Mouse (Mus musculus) MEL (cell line): ENCODE data around the gene Derl3. TPM values are rescaled to one million over a fixed set of nuclear protein-coding genes. Genes with fewer than 3 reads are reported as not detected.
A peak's percentile ranks its signal among the peaks of the same experiment; 100 is the strongest.

Experiments
- DNase-seq: peaks from one replicate; pipeline ENCODE4 v3.0.0; 2011; ENCODE audit warnings: low read depth, low spot score
- H3K27ac ChIP-seq: 2 replicates; pipeline ENCODE4 v1.5.1; 2012; ENCODE audit warnings: low read depth, mild to moderate bottlenecking, control low read depth, low read length, moderate library complexity; ENCODE audit not compliant: control insufficient read depth
- H3K27me3 ChIP-seq, 2 experiments: fragments of 150-350 bp in 1 of 2; sonication (generic) in 1 of 2; 2 replicates each; pipeline ENCODE4 v1.6.1; 2012; ENCODE audit warnings: low read length in 2 of 2, mild to moderate bottlenecking in 2 of 2, improper control_type of control experiment in 1 of 2, moderate library complexity in 1 of 2; ENCODE audit not compliant: insufficient read depth in 2 of 2, control insufficient read depth in 1 of 2
- H3K36me3 ChIP-seq, 2 experiments: 2 replicates each; pipeline ENCODE4 v1.6.1; 2012 to 2014; ENCODE audit warnings: low read length in 2 of 2, improper control_type of control experiment in 1 of 2, inconsistent platforms in 1 of 2, mild to moderate bottlenecking in 1 of 2; ENCODE audit not compliant: insufficient read depth in 2 of 2, control insufficient read depth in 1 of 2
- H3K4me1 ChIP-seq, 2 experiments: fragments of 150-350 bp in 1 of 2; sonication (generic) in 1 of 2; 2 replicates each; pipeline ENCODE4 v1.6.1; 2012; ENCODE audit warnings: low read length in 2 of 2, improper control_type of control experiment in 1 of 2, mild to moderate bottlenecking in 1 of 2; ENCODE audit not compliant: insufficient read depth in 2 of 2, control insufficient read depth in 1 of 2
- H3K4me3 ChIP-seq, 2 experiments: fragments of 150-350 bp in 1 of 2; sonication (generic) in 1 of 2; 2 replicates each; pipeline ENCODE4 v1.5.1; 2012; ENCODE audit warnings: low read depth in 2 of 2, low read length in 2 of 2, mild to moderate bottlenecking in 2 of 2, moderate library complexity in 2 of 2, control low read depth in 1 of 2, improper control_type of control experiment in 1 of 2; ENCODE audit not compliant: control insufficient read depth in 1 of 2, insufficient read depth in 1 of 2
- H3K79me2 ChIP-seq: 2 replicates; pipeline ENCODE4 v1.6.1; 2012; ENCODE audit warnings: mild to moderate bottlenecking, low read length, moderate library complexity; ENCODE audit not compliant: control insufficient read depth, poor library complexity, insufficient read depth
- H3K9ac ChIP-seq: 2 replicates; pipeline ENCODE4 v1.6.1; 2012; ENCODE audit warnings: low read depth, mild to moderate bottlenecking, control low read depth, low read length, moderate library complexity; ENCODE audit not compliant: control insufficient read depth, poor library complexity, severe bottlenecking
- H3K9me3 ChIP-seq: fragments of 150-350 bp; sonication (generic); replicated peaks from 2 replicates; pipeline ENCODE4 v1.6.1; 2012; ENCODE audit warnings: mild to moderate bottlenecking, low read length, improper control_type of control experiment, moderate library complexity; ENCODE audit not compliant: insufficient read depth
- BHLHE40 ChIP-seq: IDR thresholded peaks from 2 replicates; pipeline ENCODE4 v1.6.1; 2012; ENCODE audit warnings: low read depth, mild to moderate bottlenecking, inconsistent platforms, low read length, improper control_type of control experiment, borderline replicate concordance
- CHD2 ChIP-seq: IDR thresholded peaks from 2 replicates; pipeline ENCODE4 v1.6.1; 2011; ENCODE audit warnings: low read length, improper control_type of control experiment
- CTCF ChIP-seq, 3 experiments: IDR thresholded peaks in 2 of 3; conservative IDR thresholded peaks in 1 of 3; 2 replicates each; pipeline ENCODE4 v1.5.1; 2011 to 2012; ENCODE audit warnings: low read length in 3 of 3, low read depth in 2 of 3, mild to moderate bottlenecking in 2 of 3, improper control_type of control experiment in 1 of 3, inconsistent platforms in 1 of 3, mixed read lengths in 1 of 3, moderate library complexity in 1 of 3; ENCODE audit not compliant: control insufficient read depth in 1 of 3, insufficient read depth in 1 of 3, poor library complexity in 1 of 3, severe bottlenecking in 1 of 3
- E2F4 ChIP-seq: IDR thresholded peaks from 2 replicates; pipeline ENCODE4 v1.6.1; 2011; ENCODE audit warnings: low read depth, low read length, improper control_type of control experiment, borderline replicate concordance
- EP300 ChIP-seq, 2 experiments: IDR thresholded peaks; 2 replicates each; pipeline ENCODE4 v1.6.1; 2011; ENCODE audit warnings: improper control_type of control experiment in 2 of 2, low read length in 2 of 2, low read depth in 1 of 2, mild to moderate bottlenecking in 1 of 2
- ETS1 ChIP-seq: IDR thresholded peaks from 2 replicates; pipeline ENCODE4 v1.6.1; 2012; ENCODE audit warnings: low read depth, mild to moderate bottlenecking, inconsistent platforms, low read length, improper control_type of control experiment, moderate library complexity
- HCFC1 ChIP-seq: IDR thresholded peaks from 2 replicates; pipeline ENCODE4 v1.6.1; 2012; ENCODE audit warnings: low read depth, mild to moderate bottlenecking, inconsistent platforms, low read length, improper control_type of control experiment, moderate library complexity
- KAT2A ChIP-seq: conservative IDR thresholded peaks from 2 replicates; pipeline ENCODE4 v1.6.1; 2012; ENCODE audit warnings: low read depth, low read length, improper control_type of control experiment, inconsistent platforms
- MAFK ChIP-seq: IDR thresholded peaks from 2 replicates; pipeline ENCODE4 v1.6.1; 2011; ENCODE audit warnings: low read depth, mild to moderate bottlenecking, low read length, improper control_type of control experiment, borderline replicate concordance
- MXI1 ChIP-seq: IDR thresholded peaks from 2 replicates; pipeline ENCODE4 v1.6.1; 2011; ENCODE audit warnings: mild to moderate bottlenecking, low read depth, low read length, improper control_type of control experiment
- NRF1 ChIP-seq: IDR thresholded peaks from 2 replicates; pipeline ENCODE4 v1.6.1; 2014; ENCODE audit warnings: low read depth, mild to moderate bottlenecking, inconsistent platforms, low read length, improper control_type of control experiment, moderate library complexity; ENCODE audit not compliant: poor library complexity, insufficient read depth, severe bottlenecking
- POLR2AphosphoS5 ChIP-seq: IDR thresholded peaks from 2 replicates; pipeline ENCODE4 v1.6.1; 2012; ENCODE audit warnings: low read depth, borderline replicate concordance, mild to moderate bottlenecking, inconsistent platforms, low read length, moderate library complexity, mixed read lengths
- RAD21 ChIP-seq: IDR thresholded peaks from 2 replicates; pipeline ENCODE4 v1.6.1; 2011; ENCODE audit warnings: mild to moderate bottlenecking, low read depth, low read length, improper control_type of control experiment
- RCOR1 ChIP-seq: IDR thresholded peaks from 2 replicates; pipeline ENCODE4 v1.6.1; 2012; ENCODE audit warnings: low read depth, mild to moderate bottlenecking, inconsistent platforms, low read length, improper control_type of control experiment
- SIN3A ChIP-seq: IDR thresholded peaks from 2 replicates; pipeline ENCODE4 v1.6.1; 2012; ENCODE audit warnings: low read length, improper control_type of control experiment, inconsistent platforms
- TBP ChIP-seq: IDR thresholded peaks from 2 replicates; pipeline ENCODE4 v1.8.0; 2011; ENCODE audit warnings: low read depth, low read length, improper control_type of control experiment
- UBTF ChIP-seq: IDR thresholded peaks from 2 replicates; pipeline ENCODE4 v1.6.1; 2012; ENCODE audit warnings: low read depth, mild to moderate bottlenecking, inconsistent platforms, low read length, improper control_type of control experiment, moderate library complexity, borderline replicate concordance; ENCODE audit not compliant: insufficient read depth
- USF1 ChIP-seq: IDR thresholded peaks from 2 replicates; pipeline ENCODE4 v1.6.1; 2014; ENCODE audit warnings: low read depth, mild to moderate bottlenecking, inconsistent platforms, low read length, improper control_type of control experiment, moderate library complexity
- ZC3H11A ChIP-seq: IDR thresholded peaks from 2 replicates; pipeline ENCODE4 v1.6.1; 2012; ENCODE audit warnings: low read depth, mild to moderate bottlenecking, inconsistent platforms, low read length, improper control_type of control experiment
- ZKSCAN1 ChIP-seq: IDR thresholded peaks from 2 replicates; pipeline ENCODE4 v1.6.1; 2012; ENCODE audit warnings: low read depth, mild to moderate bottlenecking, inconsistent platforms, low read length, improper control_type of control experiment, moderate library complexity
- polyA plus RNA-seq, 2 experiments: library from polyadenylated mRNA; stranded (reverse) in 1 of 2; unstranded in 1 of 2; fragments of >175 nt in 1 of 2; fragments of >200 nt in 1 of 2; gene quantifications; 2 replicates each; pipeline versions ENCODE4 v1.2.1 to v1.2.4; 2012; ENCODE audit warnings: low replicate concordance in 2 of 2, low read depth in 1 of 2; ENCODE audit not compliant: insufficient read length in 2 of 2, insufficient read depth in 1 of 2, missing spikeins in 1 of 2
- total RNA-seq: library from RNA; depleted of rRNA; stranded (reverse); fragments of 300-350 nt; gene quantifications from 2 replicates; pipeline ENCODE4 v1.2.3, GENCODE M21; 2012

The Derl3 gene
- total and polyA plus RNA-seq, 3 experiments, result 0.69 to 1.5 TPM; not detected in 1

DNA sequence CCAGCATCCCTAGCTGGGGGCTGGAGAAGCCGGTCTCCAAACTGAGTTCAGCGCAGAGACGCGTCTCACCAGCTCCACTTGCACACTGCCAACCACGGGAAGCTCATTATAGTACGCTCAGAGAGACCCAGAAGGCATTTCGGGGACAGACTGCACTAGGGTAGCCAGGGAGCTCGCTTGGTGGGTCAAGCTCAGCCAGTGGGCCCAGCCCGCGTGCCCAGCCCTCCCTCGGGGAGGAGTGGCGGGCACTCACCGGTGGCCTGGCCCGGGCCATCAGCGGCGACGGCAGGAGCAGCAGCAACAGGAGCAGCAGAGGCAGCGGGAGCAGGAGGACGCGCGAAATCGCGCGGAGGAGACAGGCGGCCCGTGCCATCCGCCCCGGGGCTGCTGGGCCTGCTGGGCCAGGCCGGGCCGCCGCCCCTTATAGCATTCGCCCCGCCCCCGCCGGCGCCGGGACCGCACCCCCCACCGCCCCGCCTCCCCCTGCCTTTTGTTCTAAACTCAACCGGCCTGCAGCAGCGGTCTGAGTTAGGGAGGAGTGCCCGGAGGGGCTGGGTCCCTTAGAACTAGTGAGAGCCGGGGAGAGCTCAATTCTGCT, 39.0 kb downstream of the Derl3 start (continued):
- TF ChIP-seq USF1, result no peak
- no peak for TF ChIP-seq KAT2A

DNA sequence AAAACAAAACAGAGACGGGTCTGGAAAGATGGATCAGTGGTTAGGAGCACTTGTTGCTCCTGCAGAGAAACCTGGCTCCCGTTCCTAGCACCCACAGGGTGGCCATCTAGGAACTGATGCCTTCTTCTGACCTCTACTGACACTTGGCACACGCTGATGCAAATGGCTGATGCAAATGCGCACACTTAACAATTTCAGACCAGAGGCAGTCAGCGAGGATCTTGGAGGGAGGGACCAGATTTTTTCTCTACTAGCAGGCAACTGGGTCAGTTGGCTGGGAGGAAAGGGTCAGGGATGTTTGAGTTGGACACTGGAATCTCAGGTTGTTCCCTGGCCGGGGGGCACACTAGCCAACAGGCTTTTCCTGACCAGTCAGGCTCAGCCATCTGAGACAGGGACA, 39.7 kb downstream of the Derl3 start, which contains the start of gene Chchd10:
Gene Chchd10, plus strand, starts transcription at position 240 of the 400 bp plus-strand sequence.
- Histone ChIP-seq H3K4me1 (peaks cover 8 to 11% of the 10 kb centered on the region in 2 experiments), H3K27ac (no peak within 1 kb of the TSS), H3K79me2 (peaks cover 9% of the 10 kb centered on the region), H3K9ac (peak within 1 kb of the TSS; percentile 79), H3K36me3 (peaks cover 0 to 11% of the 10 kb centered on the region in 2 experiments; a peak in 2 of 4 replicates), H3K9me3 (no peaks in the 10 kb centered on the region), H3K4me3 (peak within 1 kb of the TSS; percentile 62 to 73), H3K27me3 (no peaks in the 10 kb centered on the region; a peak in 1 of 4 replicates)
- no peak for DNase-seq
- no peak for TF ChIP-seq USF1

DNA sequence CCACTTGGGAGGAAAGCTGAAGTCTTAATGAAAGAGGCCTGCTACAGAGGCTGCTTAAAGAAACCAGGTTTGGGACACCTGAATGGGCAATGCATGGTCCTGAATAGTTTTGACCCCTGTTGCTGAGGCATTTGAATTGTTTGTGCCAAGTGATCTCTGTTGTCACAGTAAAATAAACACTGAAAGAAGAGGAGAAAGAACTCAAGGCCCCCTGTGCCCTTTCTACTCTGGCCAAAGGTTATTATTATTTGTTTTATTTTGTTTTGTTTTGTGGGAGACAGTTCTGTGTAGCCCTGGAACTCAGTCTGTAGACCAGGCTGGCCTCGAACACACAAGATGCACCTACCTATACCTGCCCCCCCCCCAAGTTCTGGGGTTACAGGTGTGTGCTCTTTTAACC, 41.8 kb downstream of the Derl3 start:
- H3K4me3 ChIP-seq, result no peak overlapping the region
- no peaks in the 10 kb centered on the region; a peak in 1 of 4 replicates for H3K27me3 ChIP-seq
- H3K79me2 ChIP-seq, result peaks cover 9% of the 10 kb centered on the region
- H3K36me3 ChIP-seq, result peaks cover 0 to 28% of the 10 kb centered on the region in 2 experiments; a peak in 2 of 4 replicates
- H3K4me1 ChIP-seq, result peaks cover 13 to 25% of the 10 kb centered on the region in 2 experiments
- H3K9me3 ChIP-seq, result no peaks in the 10 kb centered on the region
- H3K27ac ChIP-seq, result no peak overlapping the region
- no peak for TF ChIP-seq EP300 (IDR thresholded peaks at IDR 0.05; ENCODE audit: low read depth in 1 of 2, low read length in 2 of 2)
- no peak for TF ChIP-seq KAT2A
- no peak for TF ChIP-seq UBTF
- TF ChIP-seq HCFC1, result no peak
- no peak for TF ChIP-seq ZKSCAN1
- no peak for TF ChIP-seq TBP
- TF ChIP-seq BHLHE40, result no peak
- TF ChIP-seq CHD2, result no peak
- no peak for TF ChIP-seq MAFK
- no peak for TF ChIP-seq MXI1
- no peak for TF ChIP-seq RAD21
- TF ChIP-seq ZC3H11A, result no peak
- no peak for TF ChIP-seq CTCF (IDR thresholded peaks at IDR 0.05 in 2 of 3, conservative IDR thresholded peaks at IDR 0.05 in 1 of 3; ENCODE audit: control insufficient read depth in 1 of 3, insufficient read depth in 1 of 3, low read depth in 2 of 3, low read length in 3 of 3, poor library complexity in 1 of 3, severe bottlenecking in 1 of 3)
- no peak for TF ChIP-seq POLR2AphosphoS5
- no peak for TF ChIP-seq SIN3A
- no peak for TF ChIP-seq ETS1
- no peak for TF ChIP-seq NRF1
- TF ChIP-seq E2F4, result no peak
- no peak for TF ChIP-seq RCOR1
- no peak for DNase-seq
- no peak overlapping the region for H3K9ac ChIP-seq
